Mouse (Mus musculus) gastrocnemius, postnatal 14 days (tissue): ENCODE data around the gene Rab44. TPM values are rescaled to one million over a fixed set of nuclear protein-coding genes. Genes with fewer than 3 reads are reported as not detected.

Experiments used
- DNase-seq: peaks from one replicate; pipeline ENCODE4 v3.0.0; 2021; ENCODE audit warnings: mixed read lengths
- intact Hi-C: fragments of 180-260 bp; cut with DNase I; formaldehyde crosslinking; loops from one replicate; pipeline ENCODE4 v1.15.1; 2025; ENCODE audit warnings: low total_unique reads
- total RNA-seq, 2 experiments: library from RNA; stranded (reverse); gene quantifications; 2 replicates each; pipeline ENCODE4 v1.2.3; 2021

Rab44 gene
- total RNA-seq, 2 experiments from 2014 or later = 1.2 to 1.6 TPM

GRCm38 (mm10) chr17:29180406-29181127, 66.6 kb downstream of the Rab44 start:
- no peak for DNase-seq
- intact Hi-C loops = no loop called here

GRCm38 (mm10) chr17:29181751-29182150, 67.8 kb downstream of the Rab44 start:
- DNase-seq = no peak
- intact Hi-C loops = no loop called here

DNA sequence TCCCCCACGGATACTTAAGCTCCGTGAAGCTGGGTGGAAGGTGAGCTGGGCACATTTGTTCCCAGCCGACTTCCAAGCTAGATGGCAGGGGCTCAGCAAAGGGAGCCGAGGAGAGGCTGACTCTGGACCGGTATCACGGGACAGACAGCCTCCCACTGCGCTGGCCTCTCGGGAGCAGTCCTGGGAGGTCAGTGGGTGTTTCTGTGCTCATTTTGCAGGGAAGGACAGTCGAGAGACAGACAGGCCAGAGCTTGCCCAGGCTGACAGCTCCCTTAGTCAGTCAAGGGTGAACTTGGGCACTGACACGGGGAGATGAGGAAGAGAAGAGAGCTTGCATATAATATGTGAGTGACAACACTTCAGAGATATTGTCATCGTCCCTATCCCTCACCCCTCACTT, 69.2 kb downstream of the Rab44 start:
- intact Hi-C loops = no loop called here
- DNase-seq = no peak

DNA sequence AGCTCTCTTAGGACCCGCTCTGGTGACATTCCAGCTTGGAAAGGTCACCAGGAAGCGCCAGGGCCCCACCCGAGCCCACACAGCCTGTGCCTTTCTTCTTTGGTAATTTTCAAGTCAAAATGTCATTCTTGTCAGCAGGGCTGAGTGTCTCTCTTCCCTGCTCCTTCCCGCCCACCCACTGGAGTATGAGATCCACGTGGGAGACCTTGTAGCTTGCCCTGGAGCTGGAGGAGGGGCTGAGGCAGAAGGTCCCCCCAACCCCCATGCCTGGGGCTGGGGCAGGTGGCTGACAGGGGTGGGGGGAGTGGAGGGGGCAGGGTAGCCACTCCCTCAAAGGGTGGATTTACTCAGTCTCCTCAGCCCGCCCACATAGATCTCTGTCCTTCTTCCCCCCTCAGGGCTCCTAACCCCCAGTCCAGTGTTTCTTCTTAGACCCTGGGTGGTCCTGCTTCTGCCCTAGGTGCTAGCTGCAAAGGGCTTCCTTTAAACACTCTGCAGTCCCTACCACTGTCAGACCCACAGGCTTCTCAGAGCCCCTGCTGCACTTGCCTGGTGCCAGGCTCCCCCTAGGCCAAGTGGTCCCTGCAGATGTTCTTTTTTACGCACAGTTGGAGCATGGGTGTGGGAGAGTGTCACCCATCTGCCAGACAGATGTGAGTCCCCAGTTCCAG, 71.6 kb downstream of the Rab44 start:
- intact Hi-C loops = no loop called here
- DNase-seq = no peak

DNA sequence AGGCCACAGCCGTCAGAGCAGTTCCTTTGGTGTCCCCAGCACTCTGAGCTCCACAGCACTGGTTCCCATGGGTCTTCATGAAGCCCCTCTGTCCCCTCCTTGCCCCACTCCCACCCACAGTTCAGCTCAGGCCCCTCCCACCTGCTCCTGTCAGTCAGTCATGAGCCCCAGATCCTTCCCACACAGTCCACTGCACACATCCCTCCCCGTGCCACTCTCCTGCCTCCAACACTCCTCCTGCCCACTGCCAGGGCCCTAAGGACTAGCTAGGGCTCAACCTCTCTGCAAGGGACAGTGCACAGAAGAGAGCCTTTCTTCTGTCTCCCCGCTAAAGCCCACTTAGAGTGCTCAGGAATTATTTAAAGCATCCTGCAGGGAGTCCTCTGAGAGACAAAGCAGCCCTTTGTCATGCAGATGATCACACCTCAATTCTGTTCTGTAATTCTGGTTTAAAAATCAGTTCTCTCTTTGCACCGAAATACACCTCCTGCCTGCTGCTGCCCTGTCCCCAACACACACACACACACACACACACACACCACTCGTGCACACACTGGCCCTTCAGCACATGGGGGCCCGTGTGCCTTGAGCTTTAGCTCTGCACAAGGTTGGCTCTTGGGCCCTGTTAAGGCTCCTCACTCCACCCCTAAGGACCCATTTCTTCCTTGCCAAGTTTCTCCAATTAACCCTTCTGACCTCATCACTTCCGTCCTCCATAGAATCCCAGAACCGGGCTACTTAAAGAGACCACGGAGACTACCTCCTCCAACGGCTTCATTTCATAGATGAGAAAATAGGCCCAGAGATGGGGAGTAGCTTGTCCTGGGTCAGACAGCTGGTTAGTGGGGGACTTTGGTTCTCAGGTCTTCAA, 73.3 kb downstream of the Rab44 start:
- DNase-seq = no peak
- intact Hi-C loops = no loop called here

DNA sequence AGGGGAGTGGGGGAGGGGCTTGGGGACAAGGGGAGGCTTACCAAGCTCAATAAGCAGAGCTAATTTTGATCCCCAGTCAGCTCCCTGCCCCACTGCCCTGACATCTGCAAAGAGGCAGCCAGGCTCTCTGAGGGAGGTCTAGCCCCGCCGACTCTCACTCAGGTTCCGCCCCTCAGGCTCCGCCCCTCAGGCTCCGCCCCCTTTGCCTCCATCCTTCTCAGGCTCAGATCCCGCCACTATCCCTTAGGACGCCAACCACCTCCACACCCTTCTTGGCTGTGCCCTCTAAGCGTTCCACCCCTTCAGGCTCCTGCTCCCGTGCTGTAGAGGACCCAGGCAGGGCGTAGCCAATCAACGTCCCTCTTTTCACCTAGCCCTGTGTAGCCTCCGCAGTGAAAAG, 75.0 kb downstream of the Rab44 start:
- no peak for DNase-seq
- intact Hi-C loops = no loop called here

- intact Hi-C loops = no loop called here
- DNase-seq = no peak
Measured at GRCm38 (mm10) chr17:29195579-29195978, 81.6 kb downstream of the Rab44 start.

Other genes with a start within 250 kb of the Rab44 start
- gene 4930539E08Rik, start 198.8 kb upstream of the Rab44 start, total RNA-seq = under 1 TPM in 1 of 2 experiments, not detected in 1; 0.04 TPM
- gene Pxt1, start 170.3 kb upstream of the Rab44 start, total RNA-seq = not detected
- 10 to 100 TPM; 36.8 to 39.4 TPM for gene Kctd20, start 162.2 kb upstream of the Rab44 start, total RNA-seq
- 10 to 100 TPM; 25.3 to 29.0 TPM for gene Stk38, start 106.2 kb upstream of the Rab44 start, total RNA-seq
- gene Srsf3, start 81.5 kb upstream of the Rab44 start, total RNA-seq = 10 to 100 TPM; 50.7 to 52.3 TPM
- 10 to 100 TPM; 24.1 to 70.7 TPM for gene Cdkn1a, start 23.2 kb upstream of the Rab44 start, total RNA-seq
- gene Cpne5, start 124.0 kb downstream of the Rab44 start, total RNA-seq = under 1 TPM; 0.07 to 0.39 TPM
- gene Ppil1, start 150.0 kb downstream of the Rab44 start, total RNA-seq = 1 to 10 TPM; 8.4 to 9.7 TPM
- gene BC004004, start 154.6 kb downstream of the Rab44 start, total RNA-seq = 100 to 1,000 TPM; 115 TPM
- gene Pi16, start 203.5 kb downstream of the Rab44 start, total RNA-seq = 10 to 100 TPM; 25.4 to 37.9 TPM
- 100 to 1,000 TPM; 141 to 160 TPM for gene Mtch1, start 233.8 kb downstream of the Rab44 start, total RNA-seq
- 1 to 10 TPM; 1.6 to 1.8 TPM for gene Fgd2, start 246.8 kb downstream of the Rab44 start, total RNA-seq